Mouse (Mus musculus): ENCODE data around the gene Golgb1. TPM values are rescaled to one million over a fixed set of nuclear protein-coding genes. Genes with fewer than 3 reads are reported as not detected.

Golgb1 gene
- polyA plus RNA-seq, 1 experiment from 2014 or later, result 84.2 TPM

- Histone ChIP-seq H3K4me3 (replicated peaks; ENCODE audit: low read length) (no peak overlapping the region), H3K36me3 (ENCODE audit: control insufficient read depth, insufficient read depth) (no peaks in the 10 kb centered on the region), H3K4me1 (replicated peaks; ENCODE audit: control insufficient read depth, insufficient read depth, low read length) (peaks cover 16% of the 10 kb centered on the region), H3K27ac (ENCODE audit: low read length) (no peak overlapping the region), H3K27me3 (replicated peaks; ENCODE audit: control insufficient read depth, insufficient read depth, low read length) (no peaks in the 10 kb centered on the region), H3K9me3 (ENCODE audit: control insufficient read depth, low read length) (no peaks in the 10 kb centered on the region), H3K9ac (replicated peaks; ENCODE audit: low read depth, low read length) (no peak overlapping the region), H3K4me2 (ENCODE audit: low read length) (no peak overlapping the region)
- 81% methylated on average over 5 of the region's 5 CpGs for WGBS
- ATAC-seq, result no peak
Observed at GRCm38 (mm10) chr16:36877316-36877715, 2.4 kb downstream of the Golgb1 start.

GRCm38 (mm10) chr16:36882737-36883343, 7.9 kb downstream of the Golgb1 start:
- no peak overlapping the region for H3K4me3 ChIP-seq (replicated peaks; ENCODE audit: low read length)
- H3K4me1 ChIP-seq (replicated peaks; ENCODE audit: control insufficient read depth, insufficient read depth, low read length), result peaks cover 11% of the 10 kb centered on the region
- peaks cover 6% of the 10 kb centered on the region for H3K36me3 ChIP-seq (ENCODE audit: control insufficient read depth, insufficient read depth)
- 16% methylated on average over 5 of the region's 5 CpGs for WGBS
- H3K27me3 ChIP-seq (replicated peaks; ENCODE audit: control insufficient read depth, insufficient read depth, low read length), result no peaks in the 10 kb centered on the region
- no peak overlapping the region for H3K4me2 ChIP-seq (ENCODE audit: low read length)
- H3K9me3 ChIP-seq (ENCODE audit: control insufficient read depth, low read length), result no peaks in the 10 kb centered on the region
- H3K9ac ChIP-seq (replicated peaks; ENCODE audit: low read depth, low read length), result no peak overlapping the region
- H3K27ac ChIP-seq (ENCODE audit: low read length), result peak overlapping the region; percentile 69
- peak; percentile 62 for ATAC-seq

GRCm38 (mm10) chr16:36884881-36885280, 9.9 kb downstream of the Golgb1 start:
- no peak for ATAC-seq
- Histone ChIP-seq H3K9me3 (ENCODE audit: control insufficient read depth, low read length) (no peaks in the 10 kb centered on the region), H3K27ac (ENCODE audit: low read length) (no peak overlapping the region), H3K4me2 (ENCODE audit: low read length) (no peak overlapping the region), H3K27me3 (replicated peaks; ENCODE audit: control insufficient read depth, insufficient read depth, low read length) (no peaks in the 10 kb centered on the region), H3K4me3 (replicated peaks; ENCODE audit: low read length) (no peak overlapping the region), H3K9ac (replicated peaks; ENCODE audit: low read depth, low read length) (no peak overlapping the region), H3K4me1 (replicated peaks; ENCODE audit: control insufficient read depth, insufficient read depth, low read length) (peaks cover 8% of the 10 kb centered on the region), H3K36me3 (ENCODE audit: control insufficient read depth, insufficient read depth) (peaks cover 6% of the 10 kb centered on the region)
- WGBS, result 83% methylated on average over 4 of the region's 4 CpGs

GRCm38 (mm10) chr16:36885912-36886311, 11.0 kb downstream of the Golgb1 start:
- no peak overlapping the region for H3K27ac ChIP-seq (ENCODE audit: low read length)
- H3K9ac ChIP-seq (replicated peaks; ENCODE audit: low read depth, low read length), result no peak overlapping the region
- H3K4me2 ChIP-seq (ENCODE audit: low read length), result no peak overlapping the region
- 91% methylated on average over 11 of the region's 11 CpGs for WGBS
- no peaks in the 10 kb centered on the region for H3K9me3 ChIP-seq (ENCODE audit: control insufficient read depth, low read length)
- no peaks in the 10 kb centered on the region for H3K27me3 ChIP-seq (replicated peaks; ENCODE audit: control insufficient read depth, insufficient read depth, low read length)
- peaks cover 8% of the 10 kb centered on the region for H3K4me1 ChIP-seq (replicated peaks; ENCODE audit: control insufficient read depth, insufficient read depth, low read length)
- peaks cover 6% of the 10 kb centered on the region for H3K36me3 ChIP-seq (ENCODE audit: control insufficient read depth, insufficient read depth)
- no peak for ATAC-seq
- no peak overlapping the region for H3K4me3 ChIP-seq (replicated peaks; ENCODE audit: low read length)

GRCm38 (mm10) chr16:36887546-36887945, 12.6 kb downstream of the Golgb1 start:
- ATAC-seq, result no peak
- H3K4me1 ChIP-seq (replicated peaks; ENCODE audit: control insufficient read depth, insufficient read depth, low read length), result peaks cover 8% of the 10 kb centered on the region
- H3K9ac ChIP-seq (replicated peaks; ENCODE audit: low read depth, low read length), result no peak overlapping the region
- H3K27ac ChIP-seq (ENCODE audit: low read length), result no peak overlapping the region
- H3K27me3 ChIP-seq (replicated peaks; ENCODE audit: control insufficient read depth, insufficient read depth, low read length), result no peaks in the 10 kb centered on the region
- H3K36me3 ChIP-seq (ENCODE audit: control insufficient read depth, insufficient read depth), result peaks cover 17% of the 10 kb centered on the region
- WGBS, result 84% methylated on average over 5 of the region's 5 CpGs
- H3K4me2 ChIP-seq (ENCODE audit: low read length), result no peak overlapping the region
- no peaks in the 10 kb centered on the region for H3K9me3 ChIP-seq (ENCODE audit: control insufficient read depth, low read length)
- H3K4me3 ChIP-seq (replicated peaks; ENCODE audit: low read length), result no peak overlapping the region

- Histone ChIP-seq H3K27ac (ENCODE audit: low read length) (no peak overlapping the region), H3K4me3 (replicated peaks; ENCODE audit: low read length) (no peak overlapping the region), H3K9me3 (ENCODE audit: control insufficient read depth, low read length) (no peaks in the 10 kb centered on the region), H3K4me1 (replicated peaks; ENCODE audit: control insufficient read depth, insufficient read depth, low read length) (no peaks in the 10 kb centered on the region), H3K27me3 (replicated peaks; ENCODE audit: control insufficient read depth, insufficient read depth, low read length) (no peaks in the 10 kb centered on the region), H3K36me3 (ENCODE audit: control insufficient read depth, insufficient read depth) (peaks cover 26% of the 10 kb centered on the region), H3K4me2 (ENCODE audit: low read length) (no peak overlapping the region), H3K9ac (replicated peaks; ENCODE audit: low read depth, low read length) (no peak overlapping the region)
- no peak for ATAC-seq
- WGBS, result 92% methylated on average over 3 of the region's 3 CpGs
Observed at GRCm38 (mm10) chr16:36890559-36890958, 15.6 kb downstream of the Golgb1 start.

GRCm38 (mm10) chr16:36891415-36891814, 16.5 kb downstream of the Golgb1 start:
- WGBS, result 97% methylated on average over 4 of the region's 4 CpGs
- no peaks in the 10 kb centered on the region for H3K27me3 ChIP-seq (replicated peaks; ENCODE audit: control insufficient read depth, insufficient read depth, low read length)
- H3K4me2 ChIP-seq (ENCODE audit: low read length), result no peak overlapping the region
- peaks cover 30% of the 10 kb centered on the region for H3K36me3 ChIP-seq (ENCODE audit: control insufficient read depth, insufficient read depth)
- no peak overlapping the region for H3K4me3 ChIP-seq (replicated peaks; ENCODE audit: low read length)
- H3K27ac ChIP-seq (ENCODE audit: low read length), result no peak overlapping the region
- H3K9ac ChIP-seq (replicated peaks; ENCODE audit: low read depth, low read length), result no peak overlapping the region
- H3K4me1 ChIP-seq (replicated peaks; ENCODE audit: control insufficient read depth, insufficient read depth, low read length), result no peaks in the 10 kb centered on the region
- H3K9me3 ChIP-seq (ENCODE audit: control insufficient read depth, low read length), result no peaks in the 10 kb centered on the region
- ATAC-seq, result no peak

GRCm38 (mm10) chr16:36893317-36893716, 18.4 kb downstream of the Golgb1 start:
- Histone ChIP-seq H3K36me3 (ENCODE audit: control insufficient read depth, insufficient read depth) (peaks cover 32% of the 10 kb centered on the region), H3K4me1 (replicated peaks; ENCODE audit: control insufficient read depth, insufficient read depth, low read length) (no peaks in the 10 kb centered on the region), H3K4me2 (ENCODE audit: low read length) (no peak overlapping the region), H3K4me3 (replicated peaks; ENCODE audit: low read length) (no peak overlapping the region), H3K9ac (replicated peaks; ENCODE audit: low read depth, low read length) (no peak overlapping the region), H3K9me3 (ENCODE audit: control insufficient read depth, low read length) (no peaks in the 10 kb centered on the region), H3K27me3 (replicated peaks; ENCODE audit: control insufficient read depth, insufficient read depth, low read length) (no peaks in the 10 kb centered on the region), H3K27ac (ENCODE audit: low read length) (no peak overlapping the region)
- no peak for ATAC-seq
- WGBS, result 88% methylated on average over 10 of the region's 10 CpGs

- Histone ChIP-seq H3K4me1 (replicated peaks; ENCODE audit: control insufficient read depth, insufficient read depth, low read length) (no peaks in the 10 kb centered on the region), H3K4me2 (ENCODE audit: low read length) (no peak overlapping the region), H3K36me3 (ENCODE audit: control insufficient read depth, insufficient read depth) (peaks cover 44% of the 10 kb centered on the region), H3K9me3 (ENCODE audit: control insufficient read depth, low read length) (no peaks in the 10 kb centered on the region), H3K4me3 (replicated peaks; ENCODE audit: low read length) (no peak overlapping the region), H3K27ac (ENCODE audit: low read length) (no peak overlapping the region), H3K27me3 (replicated peaks; ENCODE audit: control insufficient read depth, insufficient read depth, low read length) (no peaks in the 10 kb centered on the region), H3K9ac (replicated peaks; ENCODE audit: low read depth, low read length) (no peak overlapping the region)
- WGBS, result 97% methylated on average over 6 of the region's 6 CpGs
- ATAC-seq, result no peak
Observed at GRCm38 (mm10) chr16:36896712-36897111, 21.8 kb downstream of the Golgb1 start.

- Histone ChIP-seq H3K27ac (ENCODE audit: low read length) (no peak overlapping the region), H3K36me3 (ENCODE audit: control insufficient read depth, insufficient read depth) (peaks cover 41% of the 10 kb centered on the region), H3K4me1 (replicated peaks; ENCODE audit: control insufficient read depth, insufficient read depth, low read length) (no peaks in the 10 kb centered on the region), H3K4me3 (replicated peaks; ENCODE audit: low read length) (no peak overlapping the region), H3K9me3 (ENCODE audit: control insufficient read depth, low read length) (no peaks in the 10 kb centered on the region), H3K9ac (replicated peaks; ENCODE audit: low read depth, low read length) (no peak overlapping the region), H3K4me2 (ENCODE audit: low read length) (no peak overlapping the region), H3K27me3 (replicated peaks; ENCODE audit: control insufficient read depth, insufficient read depth, low read length) (no peaks in the 10 kb centered on the region)
- WGBS, result 93% methylated on average over 5 of the region's 5 CpGs
- ATAC-seq, result no peak
Observed at GRCm38 (mm10) chr16:36903156-36903555, 28.2 kb downstream of the Golgb1 start.
